Mouse (Mus musculus): ENCODE results near the gene Actl7b.

Actl7b gene

GRCm38 (mm10) chr4:56741041-56741493, at the start of gene Actl7b:
Actl7b (minus strand) TSS chr4:56741443.
- DNase-seq (ENCODE audit: low read depth, low spot score) = no peak

GRCm38 (mm10) chr4:56771065-56771464, 29.8 kb upstream of the Actl7b start:
- no peak for DNase-seq (ENCODE audit: low read depth, low spot score)

- no peak for DNase-seq (ENCODE audit: low read depth, low spot score)
Measured at GRCm38 (mm10) chr4:56768913-56769312, 27.7 kb upstream of the Actl7b start.

GRCm38 (mm10) chr4:56767861-56768284, 26.6 kb upstream of the Actl7b start:
- DNase-seq (ENCODE audit: low read depth, low spot score) = no peak

GRCm38 (mm10) chr4:56757693-56758092, 16.4 kb upstream of the Actl7b start:
- no peak for DNase-seq (ENCODE audit: low read depth, low spot score)

GRCm38 (mm10) chr4:56756966-56757600, 15.8 kb upstream of the Actl7b start:
- DNase-seq (ENCODE audit: low read depth, low spot score) = no peak

- no peak for DNase-seq (ENCODE audit: low read depth, low spot score)
Measured at GRCm38 (mm10) chr4:56756021-56756420, 14.8 kb upstream of the Actl7b start.

- DNase-seq (ENCODE audit: low read depth, low spot score) = no peak
Measured at GRCm38 (mm10) chr4:56747456-56747855, 6.2 kb upstream of the Actl7b start.

- no peak for DNase-seq (ENCODE audit: low read depth, low spot score)
Measured at GRCm38 (mm10) chr4:56746345-56746744, 5.1 kb upstream of the Actl7b start.

- DNase-seq (ENCODE audit: low read depth, low spot score) = no peak
Measured at GRCm38 (mm10) chr4:56743363-56744195, 2.3 kb upstream of the Actl7b start, which contains the start of gene Actl7a. Actl7a (plus strand) TSS chr4:56743413.

- DNase-seq (ENCODE audit: low read depth, low spot score) = no peak
Measured at GRCm38 (mm10) chr4:56742698-56743097, 1.5 kb upstream of the Actl7b start.

GRCm38 (mm10) chr4:56740611-56741010, 632 bp downstream of the Actl7b start:
- no peak for DNase-seq (ENCODE audit: low read depth, low spot score)

- DNase-seq (ENCODE audit: low read depth, low spot score) = no peak
Measured at GRCm38 (mm10) chr4:56740020-56740485, 1.2 kb downstream of the Actl7b start, which contains the start of gene Gm26657. Gm26657 (plus strand) TSS chr4:56740070.

- no peak for DNase-seq (ENCODE audit: low read depth, low spot score)
Measured at GRCm38 (mm10) chr4:56725839-56726238, 15.4 kb downstream of the Actl7b start.

- no peak for DNase-seq (ENCODE audit: low read depth, low spot score)
Measured at GRCm38 (mm10) chr4:56723237-56723636, 18.0 kb downstream of the Actl7b start.

GRCm38 (mm10) chr4:56722346-56722745, 18.9 kb downstream of the Actl7b start:
- DNase-seq (ENCODE audit: low read depth, low spot score) = no peak

- DNase-seq (ENCODE audit: low read depth, low spot score) = peak; percentile 36
Measured at GRCm38 (mm10) chr4:56721469-56721868, 19.8 kb downstream of the Actl7b start.

- DNase-seq (ENCODE audit: low read depth, low spot score) = no peak
Measured at GRCm38 (mm10) chr4:56720403-56720802, 20.8 kb downstream of the Actl7b start.

GRCm38 (mm10) chr4:56719456-56719855, 21.8 kb downstream of the Actl7b start:
- DNase-seq (ENCODE audit: low read depth, low spot score) = no peak

GRCm38 (mm10) chr4:56718573-56719442, 22.4 kb downstream of the Actl7b start:
- DNase-seq (ENCODE audit: low read depth, low spot score) = no peak

- DNase-seq (ENCODE audit: low read depth, low spot score) = no peak
Measured at GRCm38 (mm10) chr4:56717932-56718331, 23.3 kb downstream of the Actl7b start.

- DNase-seq (ENCODE audit: low read depth, low spot score) = no peak
Measured at GRCm38 (mm10) chr4:56716801-56717200, 24.4 kb downstream of the Actl7b start.

Data from mesoderm, embryonic 11.5 days (tissue).